Mouse (Mus musculus): ENCODE measurements around the gene Rpl19.
A peak's percentile ranks its signal among the peaks of the same experiment; 100 is the strongest.

Rpl19 gene

GRCm38 (mm10) chr11:98022253-98022554, 4.3 kb upstream of the Rpl19 start:
- peak; percentile 10 for DNase-seq (ENCODE audit: low spot score)

GRCm38 (mm10) chr11:98022555-98023371, 3.7 kb upstream of the Rpl19 start, which contains the start of gene Cacnb1:
Gene Cacnb1 (minus strand): TSS chr11:98023034.
- DNase-seq (ENCODE audit: low spot score) = peak; percentile 63

DNA sequence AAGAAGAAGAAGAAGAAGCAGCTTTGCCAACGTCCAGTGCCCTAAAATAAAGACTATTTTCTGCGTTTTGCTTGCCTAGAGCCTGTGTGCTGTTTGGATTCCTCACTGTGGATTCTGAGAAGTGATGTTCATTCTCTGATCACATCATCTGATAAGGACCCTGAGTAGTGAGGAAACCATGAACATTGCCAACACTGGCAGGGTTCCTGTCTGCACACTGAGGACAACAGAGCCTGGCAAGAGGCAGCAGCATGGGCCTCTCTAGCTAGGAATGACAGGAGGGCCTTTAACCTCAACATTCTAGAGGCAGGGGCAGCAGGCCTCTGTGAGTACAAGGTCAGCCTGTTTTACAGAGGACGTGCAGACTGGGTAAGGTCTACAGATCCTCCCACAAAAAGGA, 2.0 kb upstream of the Rpl19 start:
- DNase-seq (ENCODE audit: low spot score) = no peak

DNA sequence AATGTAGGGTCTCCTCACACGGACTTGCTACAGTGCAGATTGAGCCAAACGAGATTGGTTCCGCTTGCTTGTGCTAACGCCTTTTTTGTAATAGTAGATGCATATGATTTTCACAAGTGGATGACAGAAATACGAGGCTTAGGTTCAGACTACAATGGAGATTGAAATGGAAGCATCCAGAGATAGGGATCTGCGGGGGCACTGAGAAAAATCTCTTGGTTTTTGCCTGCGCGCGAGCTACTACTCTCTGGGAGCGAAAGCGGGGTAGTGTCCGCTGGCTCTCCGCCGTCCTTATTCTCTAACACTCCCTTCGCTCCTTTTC, 301 bp upstream of the Rpl19 start:
- no peak for DNase-seq (ENCODE audit: low spot score)

DNA sequence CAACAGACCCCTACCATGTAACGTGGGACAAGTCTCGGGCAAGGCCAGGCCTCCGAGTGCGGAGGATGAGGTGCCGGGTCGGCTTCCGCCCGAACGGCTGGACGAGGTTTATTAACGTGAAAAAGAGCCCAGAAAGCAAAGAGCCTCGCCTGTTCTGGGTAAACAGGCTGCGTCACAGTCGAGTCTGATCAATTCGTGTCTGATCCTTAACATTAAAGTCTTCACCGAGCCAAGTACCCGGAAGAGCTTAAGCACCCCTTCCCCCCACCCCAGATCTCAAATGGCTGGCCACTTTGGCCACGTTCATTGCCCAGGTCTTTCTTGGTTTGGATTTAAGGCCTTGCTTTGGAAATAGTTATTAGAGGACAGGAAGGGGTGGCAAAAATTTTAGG, 783 bp downstream of the Rpl19 start:
- DNase-seq (ENCODE audit: low spot score) = no peak

- no peak for DNase-seq (ENCODE audit: low spot score)
Observed at GRCm38 (mm10) chr11:98027785-98028184, 1.3 kb downstream of the Rpl19 start.

DNA sequence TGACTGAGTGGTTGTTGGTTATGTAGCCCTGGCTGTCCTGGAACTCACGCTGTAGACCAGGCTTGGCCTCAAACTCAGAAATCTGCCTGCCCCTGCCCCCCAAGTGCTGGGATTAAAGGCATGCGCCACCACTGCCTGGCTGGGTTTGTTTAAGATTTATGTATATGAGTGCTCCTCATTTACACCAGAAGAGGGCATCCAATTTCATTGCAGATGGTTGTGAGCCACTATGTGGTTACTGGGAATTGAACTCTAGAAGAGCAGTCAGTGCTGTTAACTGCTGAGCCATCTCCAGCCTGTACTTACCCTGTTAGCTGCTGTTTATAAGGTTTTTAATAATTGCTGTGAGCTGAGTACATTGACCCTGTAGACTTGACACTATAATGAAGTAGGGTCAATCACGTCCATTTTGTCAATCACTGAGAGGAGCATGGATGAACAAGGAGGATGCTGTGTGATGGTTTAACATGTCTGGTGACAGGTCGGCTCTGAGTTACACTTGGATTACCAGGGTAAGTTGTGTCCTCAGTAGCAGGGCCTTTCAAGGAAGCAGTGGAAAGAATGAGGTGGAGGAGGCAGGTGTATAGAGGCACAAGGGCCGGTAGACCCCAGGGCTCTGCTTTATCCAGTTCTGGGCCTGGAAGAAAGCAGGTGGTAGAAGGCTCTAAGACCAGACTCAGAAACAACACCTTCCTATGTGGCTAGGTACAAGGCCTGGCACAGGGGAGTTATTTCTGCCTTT, 4.4 kb downstream of the Rpl19 start:
- DNase-seq (ENCODE audit: low spot score) = no peak

- peak; percentile 75 for DNase-seq (ENCODE audit: low spot score)
Observed at GRCm38 (mm10) chr11:98031443-98031770, 4.9 kb downstream of the Rpl19 start.

DNA sequence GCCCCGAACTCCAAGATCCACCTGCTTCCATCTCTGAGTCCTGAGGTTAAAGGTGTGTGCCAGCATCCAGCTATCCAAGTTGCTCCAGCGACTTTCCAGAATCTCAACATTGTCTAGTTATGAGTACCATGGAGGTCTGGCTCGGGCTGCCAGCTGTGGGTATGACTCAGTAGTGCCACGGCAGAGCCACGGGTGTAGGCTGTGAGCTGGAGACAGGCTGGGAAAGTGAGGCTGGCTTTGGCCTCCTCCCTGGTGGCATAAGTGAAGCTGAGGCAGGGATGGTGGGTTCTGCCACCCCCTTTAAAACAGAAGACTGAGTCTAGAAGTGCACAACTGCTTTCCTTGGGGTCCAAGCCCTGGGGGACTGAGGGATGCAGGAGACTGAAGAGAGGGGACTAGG, 7.6 kb downstream of the Rpl19 start:
- no peak for DNase-seq (ENCODE audit: low spot score)

GRCm38 (mm10) chr11:98034840-98035239, 8.3 kb downstream of the Rpl19 start:
- DNase-seq (ENCODE audit: low spot score) = no peak

GRCm38 (mm10) chr11:98035977-98036377, 9.5 kb downstream of the Rpl19 start:
- DNase-seq (ENCODE audit: low spot score) = peak; percentile 43

- DNase-seq (ENCODE audit: low spot score) = no peak
Observed at GRCm38 (mm10) chr11:98037871-98038270, 11.4 kb downstream of the Rpl19 start.

- no peak for DNase-seq (ENCODE audit: low spot score)
Observed at GRCm38 (mm10) chr11:98040975-98041374, 14.5 kb downstream of the Rpl19 start.

DNA sequence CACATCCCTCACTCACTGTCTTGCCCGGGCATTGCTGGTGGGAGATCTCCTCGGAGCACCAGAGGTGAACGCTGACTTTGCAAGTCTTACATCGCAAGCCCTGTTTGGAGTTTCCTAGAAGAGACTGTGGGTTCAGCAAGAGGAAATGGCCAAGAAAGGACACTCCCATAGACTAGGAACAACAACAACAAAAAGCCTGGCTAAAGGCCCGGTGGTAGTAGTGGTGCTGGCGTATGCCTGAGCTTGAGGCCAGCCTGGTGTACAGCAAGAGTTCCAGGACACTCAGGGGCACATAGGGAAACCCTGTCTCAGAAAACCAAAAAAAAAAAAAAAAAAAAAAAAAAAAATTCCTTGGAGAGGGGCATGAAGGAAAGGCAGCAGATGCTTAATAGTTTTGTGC, 16.2 kb downstream of the Rpl19 start:
- no peak for DNase-seq (ENCODE audit: low spot score)

DNA sequence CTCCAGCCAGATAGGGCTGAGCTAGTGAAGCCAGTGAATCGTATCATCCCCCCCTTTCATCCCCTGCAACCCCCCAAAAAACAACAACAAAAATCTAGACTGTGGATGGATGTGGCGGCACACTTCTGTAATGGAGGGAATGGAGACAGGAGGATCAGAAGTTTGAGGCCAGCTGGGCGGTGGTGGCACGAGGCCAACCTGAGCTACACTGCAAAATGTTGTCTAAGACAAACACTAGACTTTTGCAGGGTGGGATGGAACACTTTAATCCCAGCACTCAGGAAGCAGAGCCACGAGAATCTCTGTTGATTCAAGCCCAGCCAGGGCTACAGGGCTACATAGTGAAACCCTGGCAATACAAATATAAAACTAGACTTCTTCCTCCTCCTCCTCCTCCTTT, 17.6 kb downstream of the Rpl19 start:
- no peak for DNase-seq (ENCODE audit: low spot score)

DNA sequence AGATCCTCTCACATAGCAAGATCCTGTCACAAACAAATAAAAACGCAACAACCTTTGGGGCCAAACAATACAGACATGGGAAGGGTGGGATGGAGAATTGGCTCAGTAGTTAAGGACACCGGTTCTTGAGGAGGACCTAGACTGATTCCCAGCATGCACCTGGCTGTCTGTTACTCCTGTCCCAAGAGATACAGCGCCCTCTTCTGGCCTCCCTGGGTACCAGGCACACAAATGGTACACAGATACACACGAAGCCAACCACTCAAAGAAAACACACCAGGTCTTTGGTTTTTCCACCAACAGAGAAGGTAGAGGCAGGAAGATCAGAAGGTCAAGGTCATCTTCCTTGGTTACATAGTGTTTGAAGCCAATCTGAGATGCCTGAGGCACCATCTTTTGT, 19.1 kb downstream of the Rpl19 start:
- no peak for DNase-seq (ENCODE audit: low spot score)

GRCm38 (mm10) chr11:98046466-98046865, 20.0 kb downstream of the Rpl19 start:
- DNase-seq (ENCODE audit: low spot score) = no peak

DNA sequence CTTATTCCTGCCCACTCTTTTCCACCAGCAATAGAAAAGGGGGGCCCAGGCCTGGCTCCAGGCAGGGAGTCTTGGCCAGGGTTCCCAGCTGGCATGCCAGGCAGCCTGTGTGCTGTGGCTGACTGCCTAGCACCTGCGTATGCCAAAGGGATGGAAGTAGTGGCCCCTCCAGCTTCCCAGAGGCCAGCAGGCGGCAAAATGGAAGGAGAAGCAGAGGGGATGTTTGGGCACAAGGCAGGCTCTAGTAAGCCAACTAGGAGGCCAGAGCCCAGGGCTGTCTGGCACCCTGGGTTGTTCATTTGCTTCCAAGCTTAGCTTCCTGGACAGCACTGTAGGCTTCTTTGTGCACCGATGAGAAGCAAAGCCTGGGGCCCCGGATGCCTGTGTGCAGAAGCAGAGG, 21.2 kb downstream of the Rpl19 start:
- no peak for DNase-seq (ENCODE audit: low spot score)

- DNase-seq (ENCODE audit: low spot score) = no peak
Observed at GRCm38 (mm10) chr11:98049672-98050519, 23.4 kb downstream of the Rpl19 start.

DNA sequence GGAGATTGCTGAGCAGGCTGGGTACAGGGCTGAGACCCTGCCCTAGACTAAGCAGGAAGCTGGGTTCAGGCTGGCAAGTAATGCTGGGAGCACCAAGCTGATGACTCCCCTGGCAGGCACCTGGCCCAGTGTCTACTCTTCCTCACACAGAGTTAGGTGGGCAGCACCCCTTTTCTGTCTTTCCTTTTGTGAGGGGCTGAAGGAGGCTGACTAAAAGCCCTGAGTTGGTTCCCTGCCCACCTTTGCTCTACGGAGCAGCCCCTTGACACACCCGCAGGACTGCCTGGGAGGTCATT, 24.0 kb downstream of the Rpl19 start:
- no peak for DNase-seq (ENCODE audit: low spot score)

DNA sequence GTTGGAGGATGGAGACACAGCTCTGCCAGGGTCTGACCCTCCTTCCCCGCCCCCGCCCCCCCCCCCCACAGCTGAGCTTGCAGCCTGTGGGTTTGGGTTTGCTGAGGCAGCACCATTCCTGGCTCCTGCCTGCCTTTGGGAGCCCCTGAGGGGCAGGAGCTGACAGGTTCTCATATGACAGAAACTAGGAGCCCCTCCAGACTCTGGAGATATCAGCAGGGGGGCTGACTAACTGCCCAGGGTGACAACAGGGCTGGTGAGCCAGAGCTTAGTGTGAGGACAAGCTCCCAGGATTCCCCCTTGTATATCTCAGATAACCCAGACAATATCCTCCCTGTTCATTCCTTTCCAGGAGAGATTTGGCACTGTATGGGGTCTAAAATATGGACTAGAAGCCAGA, 24.4 kb downstream of the Rpl19 start:
- DNase-seq (ENCODE audit: low spot score) = no peak

GRCm38 (mm10) chr11:98051611-98052128, 25.2 kb downstream of the Rpl19 start:
- DNase-seq (ENCODE audit: low spot score) = no peak
